Mouse (Mus musculus) CH12.LX (cell line): ENCODE results near the gene Usp25. TPM values are rescaled to one million over a fixed set of nuclear protein-coding genes. Genes with fewer than 3 reads are reported as not detected.
A peak's percentile ranks its signal among the peaks of the same experiment; 100 is the strongest.

Experiments
- DNase-seq: peaks from one replicate; pipeline ENCODE4 v3.0.0-alpha.2; 2013; ENCODE audit errors: extremely low read depth
- H3K27ac ChIP-seq: 2 replicates; pipeline ENCODE4 v1.5.1; 2012; ENCODE audit warnings: low read depth, mild to moderate bottlenecking, control low read depth, moderate library complexity; ENCODE audit not compliant: insufficient read depth
- H3K27me3 ChIP-seq: replicated peaks from 2 replicates; pipeline ENCODE3; 2012; ENCODE audit warnings: inconsistent platforms
- H3K36me3 ChIP-seq, 2 experiments: replicated peaks in 1 of 2; 2 replicates each; pipeline versions ENCODE3 to v1.6.1; 2012; ENCODE audit warnings: inconsistent platforms in 1 of 2, low read length in 1 of 2, mild to moderate bottlenecking in 1 of 2, mixed read lengths in 1 of 2, moderate library complexity in 1 of 2; ENCODE audit not compliant: control insufficient read depth in 1 of 2, insufficient read depth in 1 of 2
- H3K4me1 ChIP-seq, 2 experiments: 2 replicates each; pipeline ENCODE4 v1.6.1; 2012; ENCODE audit warnings: inconsistent platforms in 1 of 2, moderate library complexity in 1 of 2; ENCODE audit not compliant: insufficient read depth in 2 of 2, control insufficient read depth in 1 of 2
- H3K4me2 ChIP-seq: 2 replicates; pipeline ENCODE4 v1.6.1; 2012; ENCODE audit warnings: low read depth, mild to moderate bottlenecking, control low read depth; ENCODE audit not compliant: poor library complexity, insufficient read depth, severe bottlenecking
- H3K4me3 ChIP-seq, 3 experiments: fragments of 150-350 bp in 1 of 3; sonication (generic) in 1 of 3; replicated peaks in 1 of 3; 2 replicates each; pipeline versions ENCODE3 to v1.5.1; 2011 to 2012; ENCODE audit warnings: low read depth in 2 of 3, low read length in 2 of 3, mild to moderate bottlenecking in 2 of 3, moderate library complexity in 2 of 3, control low read depth in 1 of 3, improper control_type of control experiment in 1 of 3, inconsistent platforms in 1 of 3, mixed read lengths in 1 of 3; ENCODE audit not compliant: poor library complexity in 1 of 3
- H3K79me2 ChIP-seq: replicated peaks from 2 replicates; pipeline ENCODE4 v1.6.1; 2012; ENCODE audit warnings: mild to moderate bottlenecking, moderate library complexity; ENCODE audit not compliant: control insufficient read depth, poor library complexity, insufficient read depth, severe bottlenecking; ENCODE audit errors: extremely low read depth
- H3K9ac ChIP-seq: 2 replicates; pipeline ENCODE4 v1.6.1; 2012; ENCODE audit warnings: low read depth, mild to moderate bottlenecking, control low read depth, moderate library complexity; ENCODE audit not compliant: insufficient read depth
- H3K9me3 ChIP-seq: replicated peaks from 2 replicates; pipeline ENCODE3; 2012; ENCODE audit warnings: low read length, inconsistent platforms, mixed read lengths
- BHLHE40 ChIP-seq: IDR thresholded peaks from 2 replicates; pipeline ENCODE4 v1.6.1; 2011; ENCODE audit warnings: mild to moderate bottlenecking, low read depth, low read length, improper control_type of control experiment
- CHD1 ChIP-seq: IDR thresholded peaks from 2 replicates; pipeline ENCODE4 v1.6.1; 2012; ENCODE audit warnings: low read depth, low read length, improper control_type of control experiment, inconsistent platforms
- CHD2 ChIP-seq: IDR thresholded peaks from 2 replicates; pipeline ENCODE4 v1.6.1; 2011; ENCODE audit warnings: low read length, improper control_type of control experiment
- ELF1 ChIP-seq: IDR thresholded peaks from 2 replicates; pipeline ENCODE4 v1.6.1; 2014; ENCODE audit warnings: low read depth, mild to moderate bottlenecking, inconsistent platforms, low read length, improper control_type of control experiment
- GABPA ChIP-seq: IDR thresholded peaks from 2 replicates; pipeline ENCODE4 v1.6.1; 2012; ENCODE audit warnings: low read depth, low read length, improper control_type of control experiment, inconsistent platforms; ENCODE audit not compliant: insufficient replicate concordance
- HCFC1 ChIP-seq: IDR thresholded peaks from 2 replicates; pipeline ENCODE4 v1.6.1; 2012; ENCODE audit warnings: low read depth, mild to moderate bottlenecking, inconsistent platforms, low read length, improper control_type of control experiment
- JUN ChIP-seq: IDR thresholded peaks from 2 replicates; pipeline ENCODE4 v1.6.1; 2011; ENCODE audit warnings: low read depth, mild to moderate bottlenecking, low read length, improper control_type of control experiment, moderate library complexity; ENCODE audit not compliant: insufficient read depth
- MAFK ChIP-seq: IDR thresholded peaks from 2 replicates; pipeline ENCODE4 v1.6.1; 2011; ENCODE audit warnings: low read length, improper control_type of control experiment; ENCODE audit not compliant: insufficient replicate concordance
- MEF2A ChIP-seq: IDR thresholded peaks from 2 replicates; pipeline ENCODE4 v1.6.1; 2014; ENCODE audit warnings: low read depth, mild to moderate bottlenecking, inconsistent platforms, low read length, improper control_type of control experiment, borderline replicate concordance
- MYC ChIP-seq: IDR thresholded peaks from 2 replicates; pipeline ENCODE4 v1.6.1; 2011; ENCODE audit warnings: low read depth, mild to moderate bottlenecking, improper control_type of control experiment, low read length
- NELFE ChIP-seq: IDR thresholded peaks from 2 replicates; pipeline ENCODE4 v1.6.1; 2011; ENCODE audit warnings: low read depth, low read length, improper control_type of control experiment
- PAX5 ChIP-seq: IDR thresholded peaks from 2 replicates; pipeline ENCODE4 v1.6.1; 2012; ENCODE audit warnings: low read length, inconsistent platforms, mixed read lengths
- POLR2A ChIP-seq: IDR thresholded peaks from 2 replicates; pipeline ENCODE4 v1.6.1; 2011; ENCODE audit warnings: low read depth, mild to moderate bottlenecking, improper control_type of control experiment, low read length
- POLR2AphosphoS2 ChIP-seq: IDR thresholded peaks from 2 replicates; pipeline ENCODE4 v1.6.1; 2011; ENCODE audit warnings: low read depth, low read length, improper control_type of control experiment
- TBP ChIP-seq: conservative IDR thresholded peaks from 2 replicates; pipeline ENCODE4 v1.6.1; 2011; ENCODE audit warnings: low read depth, low read length, improper control_type of control experiment
- TCF12 ChIP-seq: IDR thresholded peaks from 2 replicates; pipeline ENCODE4 v1.6.1; 2014; ENCODE audit warnings: low read depth, mild to moderate bottlenecking, inconsistent platforms, low read length, improper control_type of control experiment
- UBTF ChIP-seq: IDR thresholded peaks from 2 replicates; pipeline ENCODE4 v1.6.1; 2012; ENCODE audit warnings: low read depth, mild to moderate bottlenecking, inconsistent platforms, low read length, improper control_type of control experiment, moderate library complexity
- USF2 ChIP-seq: conservative IDR thresholded peaks from 2 replicates; pipeline ENCODE4 v1.6.1; 2011; ENCODE audit warnings: low read depth, low read length, improper control_type of control experiment
- ZC3H11A ChIP-seq: IDR thresholded peaks from 2 replicates; pipeline ENCODE4 v1.6.1; 2012; ENCODE audit warnings: low read depth, mild to moderate bottlenecking, inconsistent platforms, low read length, improper control_type of control experiment
- ZKSCAN1 ChIP-seq: IDR thresholded peaks from 2 replicates; pipeline ENCODE4 v1.6.1; 2012; ENCODE audit warnings: low read depth, inconsistent platforms, low read length, improper control_type of control experiment, borderline replicate concordance
- dilution Hi-C: fragments of 300-500 bp; cut with MboI; formaldehyde crosslinking; loops from 2 replicates; pipeline ENCODE4 v1.14.3; 2020; ENCODE audit warnings: low sequenced_read_pairs; ENCODE audit not compliant: extremely low pct_unique_long_range_greater_than_20kb, extremely low pct_ligation_motif_present
- in situ Hi-C: fragments of 300-500 bp; cut with MboI; formaldehyde crosslinking; loops from 3 replicates; pipeline ENCODE4 v1.14.3; 2019; ENCODE audit warnings: low sequenced_read_pairs, low pct_ligation_motif_present, low pct_unique_long_range_greater_than_20kb, mixed read lengths
- polyA plus RNA-seq: library from polyadenylated mRNA; unstranded; fragments of >175 nt; gene quantifications from 2 replicates; pipeline ENCODE4 v1.2.1, GENCODE M21; 2012; ENCODE audit warnings: low read depth; ENCODE audit not compliant: insufficient read length
- total RNA-seq, 2 experiments: library from RNA; depleted of rRNA; stranded (reverse); fragments of 300-350 nt in 1 of 2; fragments of >200 nt in 1 of 2; gene quantifications; 2 replicates each; pipeline ENCODE4 v1.2.3; 2012 to 2014

Usp25 gene
- total and polyA plus RNA-seq, 3 experiments = 30.5 to 42.1 (median 32.5) TPM

DNA sequence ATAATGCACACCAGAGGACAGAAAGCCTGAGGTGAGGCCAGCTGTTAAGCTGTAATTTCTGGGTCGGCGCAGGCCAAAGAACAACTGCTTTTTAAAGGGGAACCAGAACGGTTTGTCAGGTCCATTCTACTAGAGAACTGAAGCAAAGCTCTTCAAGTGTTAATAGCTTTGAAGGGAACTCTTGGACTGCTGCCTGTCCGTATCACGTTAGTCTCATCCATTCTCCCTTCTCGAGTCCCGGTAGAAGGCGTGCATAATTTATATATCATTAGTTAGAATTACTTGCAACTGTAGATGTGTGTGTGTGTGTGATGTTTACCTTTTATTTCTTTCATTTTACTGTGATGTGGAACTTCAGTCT lies 42.6 kb downstream of the Usp25 start:
- no peak for TF ChIP-seq PAX5
- TF ChIP-seq, all 38 proteins: peak for 0
- dilution Hi-C loops = no loop called here

DNA sequence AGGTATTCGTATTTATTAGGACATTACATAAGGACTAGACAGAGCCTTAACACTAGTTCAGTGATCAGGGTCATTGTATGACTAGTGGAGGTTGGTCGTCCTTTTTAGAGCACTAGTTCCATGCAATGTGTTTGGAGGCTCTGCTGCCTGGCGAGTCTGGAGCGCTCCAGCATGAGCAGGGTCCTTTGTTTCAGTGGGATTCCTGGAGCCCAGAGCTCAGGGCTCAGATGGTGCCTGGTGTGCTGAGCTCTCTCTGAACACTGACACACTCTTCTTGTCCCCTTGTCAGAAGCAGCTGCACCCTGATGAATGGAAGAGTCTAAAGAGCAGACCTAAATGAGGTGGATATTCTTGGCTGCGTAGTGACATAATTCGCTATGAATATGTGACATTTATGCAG lies 45.1 kb downstream of the Usp25 start:
- Histone ChIP-seq H3K4me2 (no peak overlapping the region), H3K4me3 (no peak overlapping the region), H3K9me3 (no peaks in the 10 kb centered on the region), H3K79me2 (no peaks in the 10 kb centered on the region), H3K27me3 (no peaks in the 10 kb centered on the region), H3K9ac (no peak overlapping the region), H3K36me3 (peaks cover 18 to 51% of the 10 kb centered on the region in 2 experiments), H3K4me1 (no peaks in the 10 kb centered on the region), H3K27ac (no peak overlapping the region)
- DNase-seq = no peak
- dilution Hi-C loops = no loop called here
- TF ChIP-seq NELFE (no peak), ELF1 (no peak), MAFK (no peak), CHD2 (no peak), BHLHE40 (no peak), JUN (no peak), MYC (no peak)
- in situ Hi-C loops = no loop called here

More for the DNA sequence above, 42.6 kb downstream of the Usp25 start:
- in situ Hi-C loops = no loop called here
- no peaks in the 10 kb centered on the region for H3K79me2 ChIP-seq
- no peaks in the 10 kb centered on the region for H3K27me3 ChIP-seq
- peaks cover 17 to 49% of the 10 kb centered on the region in 2 experiments for H3K36me3 ChIP-seq
- H3K4me2 ChIP-seq = no peak overlapping the region
- H3K4me1 ChIP-seq = peaks cover 0 to 2% of the 10 kb centered on the region in 2 experiments; a peak in 1 of 4 replicates
- no peak for DNase-seq
- no peak overlapping the region for H3K9ac ChIP-seq
- no peaks in the 10 kb centered on the region for H3K9me3 ChIP-seq
- H3K27ac ChIP-seq = no peak overlapping the region
- H3K4me3 ChIP-seq = no peak overlapping the region

- Histone ChIP-seq H3K79me2 (no peaks in the 10 kb centered on the region), H3K9ac (no peak overlapping the region), H3K27ac (no peak overlapping the region), H3K4me1 (no peaks in the 10 kb centered on the region), H3K36me3 (peaks cover 29 to 57% of the 10 kb centered on the region in 2 experiments), H3K9me3 (no peaks in the 10 kb centered on the region), H3K4me3 (no peak overlapping the region), H3K27me3 (no peaks in the 10 kb centered on the region), H3K4me2 (no peak overlapping the region)
- TF ChIP-seq MEF2A (no peak), ZC3H11A (no peak), HCFC1 (no peak), CHD1 (no peak), USF2 (no peak), TBP (no peak), JUN (no peak), TCF12 (no peak), ZKSCAN1 (no peak), GABPA (no peak), CHD2 (no peak), UBTF (no peak), POLR2A (no peak), MYC (no peak), POLR2AphosphoS2 (no peak)
- dilution Hi-C loops = no loop called here
- peak; percentile 6 for DNase-seq
- in situ Hi-C loops = no loop called here
Measured at GRCm38 (mm10) chr16:77060166-77060565, 46.7 kb downstream of the Usp25 start.
